27 mouse cellular contexts compared by ENCODE assay signal in the genomic region with DNA sequence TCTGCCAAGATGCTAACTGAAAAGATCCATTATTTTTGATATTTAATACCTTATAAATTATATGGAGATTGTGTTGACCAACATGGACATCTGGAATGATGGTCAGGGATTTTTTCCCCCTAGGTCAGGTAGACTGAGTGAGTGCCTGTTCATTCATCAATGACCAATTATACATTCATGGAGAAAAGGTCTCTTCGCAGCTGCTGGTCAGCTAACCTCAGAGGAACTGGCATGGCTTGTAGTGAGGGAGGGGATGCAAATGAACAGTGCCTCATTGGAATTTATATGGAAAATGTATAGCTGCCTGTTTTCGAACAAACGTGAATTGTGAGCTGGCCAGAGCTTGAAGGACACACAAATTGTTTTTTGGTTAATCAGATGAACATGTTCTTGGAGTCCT.
"Had no signal": no experiment of that assay in that cellular context is flagged by ENCODE, and none has a peak within 500 bp of the region (broad histone marks: within the 10 kb centered on the region; RNA-seq: fewer than 3 reads in every experiment).

No protein-coding gene starts in this region.

- H3K9ac ChIP-seq: heart, embryonic 13.5 days; heart, embryonic 15.5 days; hindbrain, embryonic 13.5 days; hindbrain, embryonic 15.5 days; kidney, embryonic 15.5 days; liver, embryonic 13.5 days; liver, embryonic 15.5 days had no signal

- H3K4me2 ChIP-seq: heart, embryonic 11.5 days; heart, embryonic 13.5 days; heart, embryonic 15.5 days; hindbrain, embryonic 13.5 days; hindbrain, embryonic 15.5 days; kidney, embryonic 15.5 days; liver, embryonic 11.5 days; liver, embryonic 13.5 days; liver, embryonic 15.5 days had no signal

- H3K27ac ChIP-seq: heart, adult 2 months; heart, embryonic 13.5 days; heart, embryonic 15.5 days; hindbrain, embryonic 13.5 days; hindbrain, embryonic 15.5 days; hindbrain, postnatal 0 days; kidney, embryonic 15.5 days; kidney, postnatal 0 days; liver, embryonic 13.5 days; liver, embryonic 15.5 days had no signal

- ATAC-seq: hindbrain, postnatal 0 days; intestine, embryonic 16.5 days had no signal

- H3K36me3 ChIP-seq: heart, embryonic 13.5 days; heart, embryonic 15.5 days; hindbrain, embryonic 13.5 days; hindbrain, embryonic 15.5 days; kidney, embryonic 15.5 days; liver, embryonic 13.5 days; liver, embryonic 15.5 days had no signal

- H3K9me3 ChIP-seq: heart, embryonic 13.5 days; heart, embryonic 15.5 days; hindbrain, embryonic 13.5 days; hindbrain, embryonic 15.5 days; kidney, embryonic 15.5 days; liver, embryonic 13.5 days; liver, embryonic 15.5 days had no signal

- H3K4me1 ChIP-seq: heart, embryonic 13.5 days; heart, embryonic 15.5 days; hindbrain, embryonic 13.5 days; hindbrain, embryonic 15.5 days; kidney, embryonic 15.5 days; liver, embryonic 13.5 days; liver, embryonic 15.5 days had no signal

- DNase-seq: gastrocnemius, postnatal 14 days; gastrocnemius, postnatal 36 days; heart, adult 11 months; heart, adult 2 months; heart, postnatal 14 days; heart, postnatal 36 days; kidney, adult 11 months; kidney, adult 2 months; kidney, adult 9 months; kidney, postnatal 14 days; kidney, postnatal 36 days; layer of hippocampus, adult 9-11 months; layer of hippocampus, postnatal 36 days; left cerebral cortex, postnatal 4 days; liver; liver, embryonic 13.5 days had no signal

- H3K4me3 ChIP-seq: heart, adult 2 months; heart, embryonic 13.5 days; heart, embryonic 15.5 days; hindbrain, embryonic 13.5 days; hindbrain, embryonic 15.5 days; kidney, embryonic 15.5 days; liver, embryonic 13.5 days; liver, embryonic 15.5 days had no signal

- H3K27me3 ChIP-seq: heart, embryonic 13.5 days; heart, embryonic 15.5 days; hindbrain, embryonic 15.5 days; liver, embryonic 13.5 days; liver, embryonic 15.5 days had no signal
